ENCODE assay signal across 16 mouse cellular contexts in the genomic region with DNA sequence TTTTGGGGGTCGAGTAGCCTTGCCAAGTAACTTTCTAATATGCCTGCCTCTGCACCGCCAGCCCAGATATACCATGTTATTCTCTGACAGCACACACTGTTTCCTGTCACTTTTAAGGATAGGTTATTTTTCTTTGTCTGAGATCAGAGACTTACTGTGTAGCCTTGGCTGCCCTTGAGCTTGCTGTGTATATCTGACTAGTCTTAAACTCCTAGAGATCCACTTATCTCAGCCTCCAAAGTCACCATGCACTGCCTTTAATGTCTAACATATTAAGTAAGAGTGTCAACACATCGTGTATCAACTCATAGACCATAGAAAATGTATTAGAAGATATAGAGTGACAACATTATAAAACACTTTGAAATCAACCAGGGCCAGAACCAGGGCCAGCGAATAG. TPM values are rescaled to one million over a fixed set of nuclear protein-coding genes. Genes with fewer than 3 reads are reported as not detected.
"Had no signal": no experiment of that assay in that cellular context is flagged by ENCODE, and none has a peak within 500 bp of the region (broad histone marks: within the 10 kb centered on the region; RNA-seq: fewer than 3 reads in every experiment).

No protein-coding gene starts in this region.

- H3K9ac ChIP-seq: limb, embryonic 13.5 days; liver, embryonic 14.5 days; midbrain, embryonic 13.5 days; neural tube, embryonic 12.5 days; stomach, embryonic 15.5 days had no signal

- H3K4me1 ChIP-seq: limb, embryonic 13.5 days; midbrain, embryonic 13.5 days; neural tube, embryonic 12.5 days; stomach, embryonic 15.5 days had no signal

- H3K27ac ChIP-seq: limb, embryonic 13.5 days; liver, embryonic 14.5 days; midbrain, embryonic 13.5 days; neural tube, embryonic 12.5 days; stomach, embryonic 15.5 days had no signal

- H3K27me3 ChIP-seq: limb, embryonic 13.5 days; midbrain, embryonic 13.5 days; neural tube, embryonic 12.5 days; stomach, embryonic 15.5 days had no signal

- H3K4me2 ChIP-seq: limb, embryonic 13.5 days; midbrain, embryonic 13.5 days; neural tube, embryonic 12.5 days; stomach, embryonic 15.5 days had no signal

- H3K4me3 ChIP-seq: limb, embryonic 13.5 days; midbrain, embryonic 13.5 days; myocyte; neural tube, embryonic 12.5 days; stomach, embryonic 15.5 days had no signal

- H3K9me3 ChIP-seq: limb, embryonic 13.5 days; midbrain, embryonic 13.5 days; neural tube, embryonic 12.5 days; stomach, embryonic 15.5 days had no signal

- DNase-seq: kidney, adult 2 months; kidney, postnatal 36 days; layer of hippocampus, adult 9-11 months; layer of hippocampus, postnatal 36 days; lung, adult 18-20 months; retina, postnatal 1 day; thymus, adult 2 months; thymus, postnatal 25 days had no signal

- ATAC-seq: intestine, embryonic 16.5 days; midbrain, embryonic 13.5 days had no signal

RNA-seq across cellular contexts. Expression of a gene that starts 12.7 kb away (rescaled TPM):
- total RNA-seq: megakaryocyte-erythroid progenitor cell, adult 5-6 weeks had no signal
- polyA plus RNA-seq: myocyte had no signal
